1 mouse cellular context compared by ENCODE assay signal in the genomic region with DNA sequence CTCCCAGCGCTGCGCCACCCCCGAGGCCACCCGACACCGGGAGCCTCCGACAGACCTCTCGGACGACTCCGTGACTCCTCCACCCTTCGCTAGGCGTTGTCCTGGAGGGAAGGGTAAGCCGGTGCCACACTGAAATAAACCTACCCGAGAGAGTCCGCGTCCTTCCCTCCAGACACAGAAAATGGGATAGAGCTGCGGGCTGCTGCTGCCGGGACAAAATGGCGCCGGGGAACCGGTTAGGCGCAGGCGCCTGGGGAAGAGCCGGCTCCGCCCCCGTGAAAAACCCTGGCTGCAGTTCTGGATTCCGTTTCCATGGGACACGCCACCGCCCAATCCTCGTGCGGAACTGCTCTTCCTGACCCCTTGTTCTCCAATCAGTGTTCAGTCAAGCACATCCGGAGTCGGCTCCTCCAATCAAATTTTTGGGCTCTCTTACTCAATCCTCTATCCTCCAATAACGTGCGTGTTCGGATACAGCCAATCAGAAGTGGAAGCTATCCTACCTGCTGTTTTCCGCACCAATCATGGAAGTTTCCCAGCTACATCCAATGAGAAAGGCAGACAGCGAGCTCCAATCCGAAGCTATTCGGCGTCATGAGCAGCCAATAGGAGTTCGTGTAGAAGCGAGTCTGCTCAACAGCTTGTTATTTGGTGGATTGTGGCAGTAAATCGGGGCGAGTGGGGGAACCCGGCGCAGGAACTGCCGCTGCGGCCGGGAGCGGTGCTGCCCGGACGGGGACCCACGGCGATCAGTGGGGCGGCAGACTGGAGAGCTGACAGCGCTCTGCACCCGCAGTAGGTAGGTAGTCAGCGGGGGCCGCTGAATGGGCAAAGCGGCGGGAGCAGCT.
TF ChIP-seq lines count a peak whose summit lies in the region.

A gene (plus strand): TSS at position 628 of the 848 bp plus-strand sequence.

TF ChIP-seq in myocyte, 11 proteins besides CTCF, POLR2A, EP300 and RAD21 (continued from another document):
- TF ChIP-seq MAX (IDR thresholded peaks at IDR 0.05; ENCODE audit: low read depth) (no peak), MYOG (IDR thresholded peaks at IDR 0.05; ENCODE audit: control insufficient read depth in 1 of 3, insufficient read depth in 1 of 3, insufficient read length in 2 of 3, low read depth in 2 of 3) (peak in 2 of 3 experiments; percentile 13 to 37), TCF3 (IDR thresholded peaks at IDR 0.05; ENCODE audit: insufficient read length, low read depth) (no peak)
